Comparison of ENCODE assay signal across 27 mouse cellular contexts in genomic region chrX:167951207-167951606, GRCm38 (mm10).
"Had no signal": no experiment of that assay in that cellular context is flagged by ENCODE, and none has a peak within 500 bp of the region (broad histone marks: within the 10 kb centered on the region; RNA-seq: fewer than 3 reads in every experiment).

No protein-coding gene starts in this region.

- H3K4me1 ChIP-seq: heart, embryonic 13.5 days; heart, embryonic 15.5 days; intestine, embryonic 15.5 days; limb, embryonic 12.5 days; liver, embryonic 13.5 days; liver, embryonic 15.5 days had no signal

- H3K4me3 ChIP-seq: heart, adult 2 months; heart, embryonic 13.5 days; heart, embryonic 15.5 days; intestine, embryonic 15.5 days; layer of hippocampus, adult 2 months; limb, embryonic 12.5 days; liver, embryonic 13.5 days; liver, embryonic 15.5 days had no signal

- H3K9me3 ChIP-seq: heart, embryonic 13.5 days; heart, embryonic 15.5 days; intestine, embryonic 15.5 days; limb, embryonic 12.5 days; liver, embryonic 13.5 days; liver, embryonic 15.5 days had no signal

- H3K36me3 ChIP-seq: heart, embryonic 13.5 days; heart, embryonic 15.5 days; intestine, embryonic 15.5 days; limb, embryonic 12.5 days; liver, embryonic 13.5 days; liver, embryonic 15.5 days had no signal

- DNase-seq: gastrocnemius, postnatal 10 days; gastrocnemius, postnatal 25 days; heart, adult 2 months; heart, postnatal 14 days; heart, postnatal 36 days; kidney, adult 18-20 months; kidney, adult 8-10 months; kidney, postnatal 10 days; kidney, postnatal 25 days; kidney, postnatal 4 days; layer of hippocampus, postnatal 36 days; left cerebral cortex, postnatal 4 days; liver; liver, embryonic 13.5 days; liver, postnatal 0 days had no signal

- ATAC-seq: hindbrain, embryonic 16.5 days; inflammation-experienced regulatory T-cells, adult 6 months; intestine, embryonic 15.5 days; intestine, postnatal 0 days; liver, postnatal 0 days had no signal

- H3K4me2 ChIP-seq: heart, embryonic 11.5 days; heart, embryonic 13.5 days; heart, embryonic 15.5 days; hindbrain, embryonic 14.5 days; intestine, embryonic 15.5 days; limb, embryonic 12.5 days; liver, embryonic 11.5 days; liver, embryonic 13.5 days; liver, embryonic 15.5 days had no signal

- H3K27ac ChIP-seq: heart, adult 2 months; heart, embryonic 13.5 days; heart, embryonic 15.5 days; hindbrain, embryonic 14.5 days; intestine, embryonic 15.5 days; layer of hippocampus, adult 2 months; limb, embryonic 12.5 days; liver, embryonic 13.5 days; liver, embryonic 15.5 days had no signal

- H3K9ac ChIP-seq: heart, embryonic 13.5 days; heart, embryonic 15.5 days; hindbrain, embryonic 14.5 days; intestine, embryonic 15.5 days; limb, embryonic 12.5 days; liver, embryonic 13.5 days; liver, embryonic 15.5 days; liver, postnatal 0 days had no signal

- H3K27me3 ChIP-seq: heart, embryonic 15.5 days; intestine, embryonic 15.5 days; liver, embryonic 13.5 days; liver, embryonic 15.5 days had no signal
